Mouse (Mus musculus) lung, adult 2 months (tissue): ENCODE measurements around the gene Mrpl19.

Experiments
- CTCF ChIP-seq: fragments of 200-500 bp; IDR thresholded peaks from 2 replicates; pipeline ENCODE4 v1.5.1; 2011; ENCODE audit warnings: mild to moderate bottlenecking, low read length, control low read depth; ENCODE audit not compliant: insufficient read depth
- POLR2A ChIP-seq: fragments of 200-500 bp; IDR thresholded peaks from 2 replicates; pipeline ENCODE4 v1.6.1; 2011; ENCODE audit warnings: low read depth, mild to moderate bottlenecking, control low read depth, low read length, borderline replicate concordance; ENCODE audit errors: extremely low read depth

- TF ChIP-seq POLR2A (no peak), CTCF (no peak)
Observed at GRCm38 (mm10) chr6:81972595-81972994, 6.8 kb upstream of the Mrpl19 start.
